In the genomic region with DNA sequence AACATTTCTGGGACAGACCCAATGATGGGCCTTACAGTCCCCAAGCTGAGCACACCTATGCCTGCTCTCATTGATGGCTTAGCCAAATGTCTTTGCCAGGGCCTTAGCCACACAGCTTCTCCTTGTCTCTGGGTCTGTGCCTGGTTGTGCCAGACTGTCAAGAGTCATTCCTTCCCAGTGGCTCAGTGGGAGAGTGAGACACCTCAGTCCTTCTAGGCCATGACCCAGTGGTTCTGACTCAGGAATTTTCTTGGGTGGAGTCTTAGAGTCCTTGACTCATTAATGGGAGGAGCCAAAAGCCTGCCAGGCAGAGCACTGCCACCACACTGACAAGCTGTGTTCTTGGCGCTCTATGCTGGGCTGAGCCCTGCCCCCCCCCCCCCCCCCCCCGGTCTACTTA, we compare ENCODE assay signal across 12 mouse cellular contexts.
DNase-seq lines count a peak whose midpoint lies in the region; ATAC-seq and TF ChIP-seq lines count a peak whose summit lies in the region.
"Had no signal": no experiment of that assay in that cellular context is flagged by ENCODE, and none has a peak within 500 bp of the region (broad histone marks: within the 10 kb centered on the region; RNA-seq: fewer than 3 reads in every experiment).

No protein-coding gene starts in this region.

- peak; percentile 84 for DNase-seq in adrenal gland, adult 2 months
- no peak for DNase-seq in adrenal gland, adult 18-20 months (ENCODE audit: low spot score in 2 of 2)
- no peak for DNase-seq in kidney, postnatal 0 days (ENCODE audit: low spot score)
- DNase-seq in kidney, postnatal 4 days: no peak
- peak; percentile 9 for DNase-seq in c-Kit-positive CD71-positive TER-119-negative erythroid progenitor cells, embryonic 14.5 days (ENCODE audit: low read depth)
- DNase-seq in thymus, postnatal 25 days: no peak
- DNase-seq: B cell, adult 2 months had no signal

- ATAC-seq in kidney, postnatal 0 days (replicated peaks; ENCODE audit: low FRiP score, low read depth): 0 out of 2 replicates have a peak, but pooled peaks have one; percentile 33
- ATAC-seq in megakaryocyte progenitor cell, adult 5-6 weeks (replicated peaks; ENCODE audit: poor library complexity): peak; percentile 38; the same call in 1 of the 2 replicates
- no peak for ATAC-seq in midbrain, embryonic 16.5 days

- H3K4me2 ChIP-seq in kidney, postnatal 0 days (ENCODE audit: low read length): no peak overlapping the region
- no peak overlapping the region for H3K4me2 ChIP-seq in midbrain, embryonic 16.5 days (ENCODE audit: low read length)
- H3K4me2 ChIP-seq: heart, embryonic 15.5 days; limb, embryonic 13.5 days; midbrain, embryonic 12.5 days had no signal

- H3K9ac ChIP-seq in kidney, postnatal 0 days (ENCODE audit: low read depth, low read length): no peak overlapping the region
- no peak overlapping the region for H3K9ac ChIP-seq in midbrain, embryonic 16.5 days (ENCODE audit: low read depth, low read length)
- H3K9ac ChIP-seq: heart, embryonic 15.5 days; limb, embryonic 13.5 days; midbrain, embryonic 12.5 days had no signal

- no peak overlapping the region for H3K27ac ChIP-seq in kidney, postnatal 0 days
- H3K27ac ChIP-seq in midbrain, embryonic 16.5 days (ENCODE audit: low read length): no peak overlapping the region
- H3K27ac ChIP-seq: heart, embryonic 15.5 days; limb, embryonic 13.5 days; midbrain, embryonic 12.5 days had no signal

- WGBS in kidney, postnatal 0 days: 79% methylated on average over 2 of the region's 2 CpGs
- 100% methylated on average over 1 of the region's 2 CpGs for WGBS in midbrain, embryonic 16.5 days

- H3K4me1 ChIP-seq in kidney, postnatal 0 days (replicated peaks; ENCODE audit: insufficient read depth, low read length): no peaks in the 10 kb centered on the region
- H3K4me1 ChIP-seq in midbrain, embryonic 16.5 days (ENCODE audit: control insufficient read depth, insufficient read depth, low read length): peaks cover 6% of the 10 kb centered on the region
- H3K4me1 ChIP-seq: heart, embryonic 15.5 days; limb, embryonic 13.5 days had no signal

- peaks cover 21% of the 10 kb centered on the region; the same call in 1 of the 2 replicates for H3K36me3 ChIP-seq in kidney, postnatal 0 days (ENCODE audit: insufficient read depth, low read length)
- peaks cover 8% of the 10 kb centered on the region; the same call in 1 of the 2 replicates for H3K36me3 ChIP-seq in midbrain, embryonic 16.5 days (ENCODE audit: control insufficient read depth, insufficient read depth, low read length)

- H3K9me3 ChIP-seq in kidney, postnatal 0 days (replicated peaks; ENCODE audit: low read length): no peaks in the 10 kb centered on the region
- H3K9me3 ChIP-seq in midbrain, embryonic 16.5 days (replicated peaks; ENCODE audit: control insufficient read depth, low read length, poor library complexity, severe bottlenecking): no peaks in the 10 kb centered on the region
- H3K9me3 ChIP-seq: heart, embryonic 15.5 days; limb, embryonic 13.5 days; midbrain, embryonic 12.5 days had no signal

- no peak overlapping the region for H3K4me3 ChIP-seq in kidney, postnatal 0 days (replicated peaks; ENCODE audit: low read depth, low read length)
- no peak overlapping the region for H3K4me3 ChIP-seq in midbrain, embryonic 16.5 days (ENCODE audit: low read depth, low read length)
- H3K4me3 ChIP-seq: heart, embryonic 15.5 days; limb, embryonic 13.5 days; midbrain, embryonic 12.5 days had no signal

- no peak for TF ChIP-seq CTCF in kidney, postnatal 0 days (IDR thresholded peaks at IDR 0.05; ENCODE audit: low read depth)

- H3K27me3 ChIP-seq in kidney, postnatal 0 days (ENCODE audit: insufficient read depth, low read length): no peaks in the 10 kb centered on the region
- H3K27me3 ChIP-seq in midbrain, embryonic 16.5 days (ENCODE audit: control insufficient read depth, insufficient read depth, low read depth, low read length): no peaks in the 10 kb centered on the region
- H3K27me3 ChIP-seq: heart, embryonic 15.5 days; limb, embryonic 13.5 days; midbrain, embryonic 12.5 days had no signal

Comparison
In these comparisons a context has a peak if more than half of its experiments do, and no peak if none do; other contexts are left out.
1. DNase-seq: peak in adrenal gland, adult 2 months (single experiment) and c-Kit-positive CD71-positive TER-119-negative erythroid progenitor cells, embryonic 14.5 days (single experiment); none in adrenal gland, adult 18-20 months (0 of 2), kidney, postnatal 0 days (single experiment), kidney, postnatal 4 days (0 of 2) and thymus, postnatal 25 days (single experiment).